Mouse (Mus musculus): ENCODE measurements around the gene Tssc4. TPM values are rescaled to one million over a fixed set of nuclear protein-coding genes. Genes with fewer than 3 reads are reported as not detected.
A peak's percentile ranks its signal among the peaks of the same experiment; 100 is the strongest.

Gene Tssc4
- polyA plus RNA-seq, 1 experiment from 2014 or later: 103 TPM

- Histone ChIP-seq H3K9me3 (no peaks in the 10 kb centered on the region), H3K4me3 (no peak overlapping the region), H3K9ac (no peak overlapping the region), H3K27ac (no peak overlapping the region), H3K4me1 (peaks cover 22% of the 10 kb centered on the region), H3K4me2 (no peak overlapping the region), H3K36me3 (replicated peaks) (no peaks in the 10 kb centered on the region), H3K27me3 (replicated peaks) (no peaks in the 10 kb centered on the region)
- WGBS: 95% methylated on average over 3 of the region's 3 CpGs
- no peak for ATAC-seq (replicated peaks)
These were observed 18.9 kb upstream of the Tssc4 start for GRCm38 (mm10) chr7:143049841-143050816.

GRCm38 (mm10) chr7:143051316-143051715, 17.7 kb upstream of the Tssc4 start:
- no peak for ATAC-seq (replicated peaks)
- no peak overlapping the region for H3K27ac ChIP-seq
- peaks cover 34% of the 10 kb centered on the region for H3K4me1 ChIP-seq
- H3K9me3 ChIP-seq: no peaks in the 10 kb centered on the region
- no peaks in the 10 kb centered on the region for H3K36me3 ChIP-seq (replicated peaks)
- H3K4me2 ChIP-seq: no peak overlapping the region
- H3K27me3 ChIP-seq (replicated peaks): no peaks in the 10 kb centered on the region
- 73% methylated on average over 2 of the region's 2 CpGs for WGBS
- H3K9ac ChIP-seq: no peak overlapping the region
- H3K4me3 ChIP-seq: no peak overlapping the region

- peak within 1 kb of the TSS; percentile 84 for H3K9ac ChIP-seq
- H3K4me3 ChIP-seq: peak within 1 kb of the TSS; percentile 83
- H3K27me3 ChIP-seq (replicated peaks): no peaks in the 10 kb centered on the region
- ATAC-seq (replicated peaks): peak; percentile 80
- H3K4me2 ChIP-seq: peak within 1 kb of the TSS; percentile 91
- H3K4me1 ChIP-seq: peaks cover 40% of the 10 kb centered on the region
- no peaks in the 10 kb centered on the region for H3K36me3 ChIP-seq (replicated peaks)
- peak within 1 kb of the TSS; percentile 82 for H3K27ac ChIP-seq
- under 1% methylated on average over 37 of the region's 37 CpGs for WGBS
- H3K9me3 ChIP-seq: no peaks in the 10 kb centered on the region
These were observed 16.4 kb upstream of the Tssc4 start, which contains the start of gene Cd81 for GRCm38 (mm10) chr7:143052626-143053007. Gene Cd81 (plus strand): TSS chr7:143052739.

DNA sequence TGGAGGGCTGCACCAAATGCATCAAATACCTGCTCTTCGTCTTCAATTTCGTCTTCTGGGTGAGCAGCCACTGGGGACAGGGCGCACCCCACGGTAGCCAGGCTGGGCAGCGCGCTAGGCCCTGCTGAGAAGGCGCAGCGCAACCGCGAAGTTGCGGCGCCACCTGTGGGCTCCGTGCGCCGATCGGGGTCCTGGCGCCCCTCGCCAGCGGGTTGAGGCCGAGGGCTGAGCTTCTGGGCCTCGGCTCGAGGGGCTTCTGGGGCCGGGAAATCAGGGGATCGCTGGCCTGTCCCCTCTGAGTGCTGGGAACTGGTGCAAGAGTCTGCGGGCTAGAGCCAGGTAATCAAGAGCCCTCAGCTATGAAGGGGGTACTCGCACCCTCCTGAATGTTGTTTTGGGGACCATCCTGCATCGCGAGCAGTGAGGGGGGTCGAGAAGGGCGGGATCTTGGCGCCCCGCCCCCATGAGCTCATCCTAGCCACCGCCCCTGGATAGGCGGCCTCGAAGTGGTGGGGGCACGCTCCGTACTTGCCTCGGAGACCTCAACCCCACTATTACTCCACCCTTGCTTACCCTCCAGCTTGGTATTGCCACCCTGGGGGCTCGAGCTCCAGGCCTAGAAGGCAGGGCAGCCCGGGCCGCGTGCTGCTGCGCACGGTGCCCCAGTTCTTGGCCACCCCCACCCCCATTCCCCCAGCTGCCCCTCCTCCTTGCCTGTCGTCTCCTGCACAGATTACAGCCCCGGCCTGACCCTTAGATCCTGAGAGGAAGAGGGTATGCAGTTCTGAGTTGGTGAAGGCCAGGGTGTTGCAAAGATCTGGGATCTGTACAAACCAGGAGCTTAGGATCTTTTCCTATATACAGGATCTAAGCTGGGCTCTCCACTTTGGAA, 15.8 kb upstream of the Tssc4 start:
- peak overlapping the region; percentile 91 for H3K4me2 ChIP-seq
- peak; percentile 80 for ATAC-seq (replicated peaks)
- H3K9ac ChIP-seq: peak overlapping the region; percentile 84
- peak overlapping the region; percentile 83 for H3K4me3 ChIP-seq
- H3K27me3 ChIP-seq (replicated peaks): no peaks in the 10 kb centered on the region
- H3K4me1 ChIP-seq: peaks cover 46% of the 10 kb centered on the region
- peak overlapping the region; percentile 82 for H3K27ac ChIP-seq
- H3K9me3 ChIP-seq: no peaks in the 10 kb centered on the region
- 0% methylated on average over 46 of the region's 46 CpGs for WGBS
- H3K36me3 ChIP-seq (replicated peaks): no peaks in the 10 kb centered on the region

- Histone ChIP-seq H3K36me3 (replicated peaks) (no peaks in the 10 kb centered on the region), H3K27me3 (replicated peaks) (no peaks in the 10 kb centered on the region), H3K4me3 (peak overlapping the region; percentile 83), H3K4me1 (peaks cover 54% of the 10 kb centered on the region), H3K9me3 (no peaks in the 10 kb centered on the region), H3K9ac (peak overlapping the region; percentile 84), H3K27ac (peak overlapping the region; percentile 82), H3K4me2 (peak overlapping the region; percentile 91)
- WGBS: 63% methylated on average over 11 of the region's 11 CpGs
- peak; percentile 31; the same call in 1 of the 2 replicates for ATAC-seq (replicated peaks)
These were observed 15.0 kb upstream of the Tssc4 start for GRCm38 (mm10) chr7:143053961-143054611.

- ATAC-seq (replicated peaks): no peak
- Histone ChIP-seq H3K4me3 (peak overlapping the region; percentile 83), H3K27ac (no peak overlapping the region), H3K4me1 (peaks cover 54% of the 10 kb centered on the region), H3K9ac (peak overlapping the region; percentile 84; the same call in 1 of the 2 replicates), H3K36me3 (replicated peaks) (no peaks in the 10 kb centered on the region), H3K27me3 (replicated peaks) (no peaks in the 10 kb centered on the region), H3K4me2 (peak overlapping the region; percentile 91), H3K9me3 (no peaks in the 10 kb centered on the region)
- 41% methylated on average over 3 of the region's 3 CpGs for WGBS
These were observed 14.5 kb upstream of the Tssc4 start for GRCm38 (mm10) chr7:143054612-143054965.

GRCm38 (mm10) chr7:143055001-143055400, 14.0 kb upstream of the Tssc4 start:
- no peak for ATAC-seq (replicated peaks)
- H3K9ac ChIP-seq: 0 out of 2 replicates have a peak overlapping the region, but pooled peaks have one; percentile 84
- no peaks in the 10 kb centered on the region for H3K27me3 ChIP-seq (replicated peaks)
- no peaks in the 10 kb centered on the region for H3K36me3 ChIP-seq (replicated peaks)
- H3K9me3 ChIP-seq: no peaks in the 10 kb centered on the region
- no peak overlapping the region for H3K27ac ChIP-seq
- peaks cover 54% of the 10 kb centered on the region for H3K4me1 ChIP-seq
- peak overlapping the region; percentile 91 for H3K4me2 ChIP-seq
- WGBS: 88% methylated on average over 3 of the region's 3 CpGs
- H3K4me3 ChIP-seq: peak overlapping the region; percentile 83

DNA sequence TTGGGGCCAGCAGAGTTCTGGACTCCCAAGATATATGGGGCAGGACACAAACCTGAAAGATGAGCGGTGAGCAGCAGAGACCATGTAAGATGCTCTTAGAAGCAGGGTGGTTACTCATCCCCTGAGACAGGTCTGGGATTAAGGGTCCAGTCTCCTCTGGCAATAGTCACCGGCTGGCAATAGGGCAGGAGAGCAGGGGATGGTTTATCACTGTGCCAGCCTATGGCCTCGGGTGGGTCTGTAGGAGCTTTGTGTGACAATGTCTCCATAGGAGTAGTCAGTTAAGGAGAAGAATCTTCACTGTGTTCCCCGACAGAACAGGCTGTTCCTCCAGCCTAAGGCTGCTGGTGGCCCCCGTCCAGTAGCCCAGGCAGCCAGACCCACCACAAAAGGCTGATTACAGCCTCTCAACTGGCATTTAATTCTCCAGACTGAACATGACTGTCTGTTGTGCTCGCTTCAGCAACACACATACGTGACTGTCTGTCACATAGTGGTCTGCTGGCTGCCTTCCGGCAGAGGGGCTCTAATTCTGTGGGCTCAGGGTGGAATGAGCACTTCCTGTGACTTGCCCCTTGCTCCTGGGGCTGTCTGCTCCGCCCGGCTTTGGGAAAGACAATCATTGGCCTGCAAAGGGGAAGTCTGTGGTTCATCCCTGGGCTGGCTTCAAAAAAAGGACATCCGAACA, 13.4 kb upstream of the Tssc4 start:
- Histone ChIP-seq H3K4me3 (0 out of 2 replicates have a peak overlapping the region, but pooled peaks have one; percentile 2), H3K9me3 (no peaks in the 10 kb centered on the region), H3K4me1 (peaks cover 54% of the 10 kb centered on the region), H3K4me2 (peak overlapping the region; percentile 91; the same call in 1 of the 2 replicates), H3K9ac (no peak overlapping the region), H3K27ac (no peak overlapping the region), H3K36me3 (replicated peaks) (no peaks in the 10 kb centered on the region), H3K27me3 (replicated peaks) (no peaks in the 10 kb centered on the region)
- no peak for ATAC-seq (replicated peaks)
- WGBS: 82% methylated on average over 11 of the region's 11 CpGs

GRCm38 (mm10) chr7:143057023-143057422, 12.0 kb upstream of the Tssc4 start:
- no peak overlapping the region for H3K9ac ChIP-seq
- H3K4me1 ChIP-seq: peaks cover 51% of the 10 kb centered on the region
- WGBS: 95% methylated on average over 5 of the region's 5 CpGs
- no peak overlapping the region for H3K4me2 ChIP-seq
- H3K27ac ChIP-seq: no peak overlapping the region
- H3K36me3 ChIP-seq (replicated peaks): no peaks in the 10 kb centered on the region
- H3K27me3 ChIP-seq (replicated peaks): no peaks in the 10 kb centered on the region
- no peak overlapping the region for H3K4me3 ChIP-seq
- no peaks in the 10 kb centered on the region for H3K9me3 ChIP-seq
- ATAC-seq (replicated peaks): no peak

GRCm38 (mm10) chr7:143057667-143058220, 11.3 kb upstream of the Tssc4 start:
- no peak for ATAC-seq (replicated peaks)
- Histone ChIP-seq H3K4me1 (peaks cover 46% of the 10 kb centered on the region), H3K9ac (no peak overlapping the region), H3K36me3 (replicated peaks) (0 out of 2 replicates have a peak, but pooled peaks cover 3% of the 10 kb centered on the region), H3K4me3 (no peak overlapping the region), H3K9me3 (no peaks in the 10 kb centered on the region), H3K27me3 (replicated peaks) (no peaks in the 10 kb centered on the region), H3K27ac (0 out of 2 replicates have a peak overlapping the region, but pooled peaks have one; percentile 15), H3K4me2 (no peak overlapping the region)
- WGBS: 90% methylated on average over 9 of the region's 9 CpGs

DNA sequence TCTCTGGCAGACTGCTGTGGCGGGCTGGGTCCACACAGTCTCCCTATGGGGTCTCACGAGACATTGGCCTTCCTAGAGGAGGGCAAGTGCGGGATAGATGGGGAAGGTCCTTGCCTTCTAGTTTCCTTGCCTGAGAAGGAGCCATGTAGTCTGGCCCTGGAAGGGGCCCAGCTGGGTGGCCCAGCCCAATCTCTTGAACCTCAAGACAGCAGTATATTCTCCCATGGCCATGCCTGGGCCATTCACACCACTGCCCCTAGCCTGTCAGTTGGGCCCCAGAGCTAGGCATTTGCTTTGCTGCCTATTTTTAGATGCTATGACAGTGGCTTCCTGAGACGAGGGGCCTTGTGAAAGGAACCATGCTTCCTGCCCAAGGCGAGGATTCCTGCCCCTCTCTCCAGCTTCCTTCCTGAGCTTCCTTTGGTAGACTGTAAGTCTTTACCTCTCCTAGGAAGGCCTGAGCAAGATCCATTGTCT, 10.8 kb upstream of the Tssc4 start:
- Histone ChIP-seq H3K4me2 (no peak overlapping the region), H3K27me3 (replicated peaks) (no peaks in the 10 kb centered on the region), H3K27ac (peak overlapping the region; percentile 15; the same call in 1 of the 2 replicates), H3K9ac (no peak overlapping the region), H3K36me3 (replicated peaks) (0 out of 2 replicates have a peak, but pooled peaks cover 3% of the 10 kb centered on the region), H3K4me1 (peaks cover 46% of the 10 kb centered on the region), H3K9me3 (no peaks in the 10 kb centered on the region), H3K4me3 (no peak overlapping the region)
- WGBS: 77% methylated on average over 5 of the region's 5 CpGs
- no peak for ATAC-seq (replicated peaks)
